Mouse (Mus musculus) heart, embryonic 15.5 days (tissue): ENCODE results near the gene 9530003J23Rik. TPM values are rescaled to one million over a fixed set of nuclear protein-coding genes. Genes with fewer than 3 reads are reported as not detected.
A peak's percentile ranks its signal among the peaks of the same experiment; 100 is the strongest.
"Not testable (repeated sequence)": the region's sequence is repeated elsewhere in the genome, so short reads cannot be mapped to it uniquely, and the experiment has no call there.

Source experiments
- ATAC-seq: fragments of 200-750 bp; cut with Nextera tagmentation; replicated peaks from 2 replicates; pipeline ENCODE4 v1.8.0; 2017; ENCODE audit warnings: low read depth, moderate TSS enrichment; ENCODE audit not compliant: insufficient number of reproducible peaks, insufficient read depth, low FRiP score
- H3K27ac ChIP-seq: fragments of 300-500 bp; sonication (generic); 2 replicates; pipeline ENCODE4 v1.5.1; 2015; ENCODE audit warnings: mild to moderate bottlenecking, inconsistent platforms
- H3K27me3 ChIP-seq: fragments of 300-500 bp; sonication (generic); 2 replicates; pipeline ENCODE4 v1.6.1; 2015; ENCODE audit warnings: inconsistent platforms
- H3K36me3 ChIP-seq: fragments of 300-500 bp; sonication (generic); 2 replicates; pipeline ENCODE4 v1.6.1; 2015; ENCODE audit warnings: mild to moderate bottlenecking, inconsistent platforms
- H3K4me1 ChIP-seq: fragments of 300-500 bp; sonication (generic); replicated peaks from 2 replicates; pipeline ENCODE4 v1.6.1; 2015; ENCODE audit warnings: inconsistent platforms
- H3K4me2 ChIP-seq: fragments of 300-500 bp; sonication (generic); 2 replicates; pipeline ENCODE4 v1.6.1; 2015; ENCODE audit warnings: inconsistent platforms, mild to moderate bottlenecking, moderate library complexity
- H3K4me3 ChIP-seq: fragments of 300-500 bp; sonication (generic); 2 replicates; pipeline ENCODE4 v1.5.1; 2015; ENCODE audit warnings: mild to moderate bottlenecking, inconsistent platforms
- H3K9ac ChIP-seq: fragments of 300-500 bp; sonication (generic); 2 replicates; pipeline ENCODE4 v1.6.1; 2015; ENCODE audit warnings: mild to moderate bottlenecking, inconsistent platforms
- H3K9me3 ChIP-seq: fragments of 300-500 bp; sonication (generic); replicated peaks from 2 replicates; pipeline ENCODE4 v1.6.1; 2016; ENCODE audit warnings: inconsistent platforms
- WGBS: fragments of 180-500 bp; shearing (Covaris S2); methylation state at CpG from one replicate; pipeline ENCODE4 v1.1.7; 2015; ENCODE audit warnings: mixed read lengths; 5-methylcytosine and 5-hydroxymethylcytosine counted together
- polyA plus RNA-seq: library from polyadenylated mRNA; unstranded; fragments of >200 nt; fragmentation: Nextera tagmentation; extraction: Ambion mirVana; gene quantifications from 2 replicates; pipeline ENCODE4 v1.2.1, GENCODE M21; 2015

The 9530003J23Rik gene
- polyA plus RNA-seq, 1 experiment from 2014 or later, result not detected

DNA sequence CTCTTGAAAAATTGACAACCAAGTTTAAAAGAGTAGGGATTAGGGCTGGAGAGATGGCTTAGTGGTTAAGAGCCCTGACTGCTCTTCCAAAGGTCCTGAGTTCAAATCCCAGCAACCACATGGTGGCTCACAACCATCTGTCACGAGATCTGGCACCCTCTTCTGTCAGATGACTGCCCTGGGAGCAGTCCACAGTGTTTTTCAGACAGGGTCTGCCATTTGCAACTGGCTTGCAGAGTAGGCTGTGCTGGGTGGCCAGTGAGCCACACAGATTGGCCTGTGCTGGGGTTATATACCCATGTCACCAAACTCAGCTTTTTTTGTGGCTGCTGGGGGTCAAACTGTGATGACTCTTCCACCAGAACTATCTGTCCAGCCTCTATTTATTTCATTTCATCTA lies 41.5 kb upstream of the 9530003J23Rik start:
- no peak overlapping the region for H3K9ac ChIP-seq
- no peak overlapping the region for H3K27ac ChIP-seq
- H3K36me3 ChIP-seq, result no peaks in the 10 kb centered on the region
- peaks cover 5% of the 10 kb centered on the region for H3K4me1 ChIP-seq
- H3K27me3 ChIP-seq, result no peaks in the 10 kb centered on the region
- H3K4me2 ChIP-seq, result no peak overlapping the region
- no peak for ATAC-seq
- H3K4me3 ChIP-seq, result no peak overlapping the region
- no peaks in the 10 kb centered on the region for H3K9me3 ChIP-seq
- 76% methylated on average over 1 of the region's 1 CpGs for WGBS

DNA sequence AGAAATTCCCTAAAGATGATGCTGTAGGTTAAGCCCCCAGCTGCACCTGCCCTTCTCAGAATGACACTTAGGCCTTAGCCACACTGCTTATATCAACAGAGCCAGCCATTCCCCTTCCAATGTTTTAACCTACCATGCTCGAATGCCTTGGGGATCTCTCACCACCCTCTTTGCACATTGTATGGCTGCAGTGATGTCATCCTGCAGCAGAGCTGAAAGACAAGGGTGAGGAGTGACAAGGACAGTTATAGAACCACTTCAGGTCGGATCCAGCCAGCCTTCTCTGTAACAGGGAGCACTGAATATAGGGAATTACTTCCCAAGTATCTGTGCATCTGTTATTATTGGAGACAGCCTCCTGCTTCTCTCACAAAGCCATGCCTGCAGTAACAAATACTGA lies 40.0 kb upstream of the 9530003J23Rik start:
- H3K9me3 ChIP-seq, ATAC-seq, H3K27me3 ChIP-seq, H3K36me3 ChIP-seq, H3K4me3 ChIP-seq, H3K4me1 ChIP-seq, H3K4me2 ChIP-seq, H3K9ac ChIP-seq: not testable (repeated sequence)
- 34% methylated on average over 2 of the region's 2 CpGs for WGBS
- H3K27ac ChIP-seq, result 0 out of 2 replicates have a peak overlapping the region, but pooled peaks have one; percentile 31

DNA sequence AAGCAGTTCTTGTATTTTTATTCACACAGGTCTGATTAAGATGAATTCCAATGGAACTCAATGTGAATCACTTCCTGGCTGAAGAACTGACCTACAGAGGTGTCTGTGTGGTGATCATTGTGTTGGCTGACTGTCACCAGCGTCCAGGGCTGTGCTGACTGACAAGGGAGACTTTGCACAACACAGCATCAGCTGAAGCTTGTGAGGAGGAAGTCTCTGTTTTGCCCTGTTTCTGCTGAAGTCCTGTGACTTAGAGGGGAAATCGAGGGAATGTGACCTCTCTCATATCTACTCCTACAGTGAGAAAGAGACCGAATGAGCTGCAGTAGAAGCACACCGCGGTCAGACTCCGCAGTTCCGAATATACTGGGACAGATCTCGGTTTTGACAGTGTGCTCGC lies 39.3 kb upstream of the 9530003J23Rik start:
- not testable (repeated sequence) for H3K36me3 ChIP-seq, H3K27ac ChIP-seq, H3K27me3 ChIP-seq, H3K4me1 ChIP-seq, ATAC-seq, H3K9ac ChIP-seq, H3K4me2 ChIP-seq, H3K4me3 ChIP-seq, H3K9me3 ChIP-seq
- 75% methylated on average over 9 of the region's 9 CpGs for WGBS

DNA sequence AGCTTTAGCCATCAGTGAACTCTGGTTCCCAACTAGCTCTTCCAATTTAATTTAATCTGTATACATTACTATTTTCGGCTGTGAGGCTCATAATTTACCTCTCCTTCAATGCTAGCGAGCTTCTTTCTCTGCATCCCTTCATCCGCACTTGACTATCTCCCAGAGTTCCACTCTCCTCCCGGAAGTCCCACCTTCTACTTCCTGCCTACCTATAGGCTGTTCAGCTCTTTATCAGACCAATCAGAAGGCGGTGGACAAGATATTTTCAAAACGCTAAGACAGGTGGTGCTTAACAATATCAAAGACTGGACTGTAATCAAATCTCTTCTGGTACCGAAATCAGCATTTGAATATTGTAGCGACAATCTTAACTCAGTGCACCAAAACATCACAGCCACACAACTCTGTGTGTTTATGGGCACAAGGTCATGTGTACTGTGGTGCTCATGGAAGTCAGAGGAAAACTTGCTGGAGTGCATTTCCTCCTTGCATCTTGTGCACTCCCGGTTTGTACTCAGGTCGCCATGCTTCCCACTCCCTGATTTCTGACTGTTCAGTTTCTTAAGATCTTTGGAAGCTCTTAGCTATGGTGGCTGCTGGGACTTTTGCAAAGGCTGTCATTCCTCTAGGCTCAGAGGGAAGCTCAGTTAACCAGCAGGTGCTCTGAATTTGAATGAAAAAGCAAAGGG lies 37.3 kb upstream of the 9530003J23Rik start:
- Histone ChIP-seq H3K9ac (no peak overlapping the region), H3K27ac (no peak overlapping the region), H3K36me3 (no peaks in the 10 kb centered on the region), H3K4me3 (no peak overlapping the region), H3K27me3 (no peaks in the 10 kb centered on the region), H3K9me3 (no peaks in the 10 kb centered on the region), H3K4me1 (no peaks in the 10 kb centered on the region), H3K4me2 (no peak overlapping the region)
- 76% methylated on average over 10 of the region's 10 CpGs for WGBS
- no peak for ATAC-seq

DNA sequence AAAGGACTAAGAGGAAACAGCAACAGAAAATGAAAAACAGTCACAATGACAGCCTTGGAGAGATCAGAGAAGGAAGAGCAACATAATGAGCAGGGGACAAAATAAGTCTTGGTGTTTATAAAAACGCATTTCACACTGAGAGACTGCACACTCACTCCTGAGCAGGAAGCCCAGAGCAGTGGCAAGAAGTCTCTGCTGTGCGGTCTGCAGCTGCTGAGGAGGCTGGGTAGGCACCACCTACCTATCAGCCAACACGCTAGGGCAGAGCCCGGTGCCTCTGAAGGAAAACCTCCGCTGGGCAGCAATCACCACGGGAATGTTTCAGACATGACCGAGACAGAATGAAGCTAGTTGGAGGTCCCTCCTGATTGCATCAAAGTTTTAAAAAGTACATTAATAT lies 36.1 kb upstream of the 9530003J23Rik start:
- H3K4me3 ChIP-seq, H3K9me3 ChIP-seq, H3K4me1 ChIP-seq, ATAC-seq, H3K36me3 ChIP-seq, H3K27ac ChIP-seq, H3K4me2 ChIP-seq, H3K27me3 ChIP-seq, H3K9ac ChIP-seq: not testable (repeated sequence)
- 76% methylated on average over 3 of the region's 7 CpGs for WGBS

DNA sequence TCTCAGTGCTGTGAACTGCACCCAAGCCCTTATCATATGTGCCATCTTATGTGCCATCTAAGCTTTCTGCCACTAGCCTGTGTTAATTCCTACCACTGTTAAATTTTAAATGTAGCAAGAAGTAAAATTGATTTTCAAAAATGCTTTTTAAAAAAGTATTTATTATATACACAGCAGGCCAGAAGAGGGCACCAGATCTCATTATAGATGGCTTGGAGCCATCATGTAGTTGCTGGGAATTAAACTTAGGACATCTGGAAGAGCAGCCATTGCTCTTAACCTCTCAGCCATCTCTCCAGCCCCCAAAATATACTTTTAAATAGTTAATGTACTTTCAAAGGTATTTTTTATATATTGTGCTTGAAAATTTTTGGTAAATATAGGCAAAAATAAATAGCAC lies 33.5 kb upstream of the 9530003J23Rik start:
- Histone ChIP-seq H3K36me3 (no peaks in the 10 kb centered on the region), H3K9ac (no peak overlapping the region), H3K4me3 (no peak overlapping the region), H3K27me3 (0 out of 2 replicates have a peak, but pooled peaks cover 3% of the 10 kb centered on the region), H3K9me3 (no peaks in the 10 kb centered on the region), H3K4me1 (no peaks in the 10 kb centered on the region), H3K4me2 (no peak overlapping the region), H3K27ac (no peak overlapping the region)
- ATAC-seq, result no peak

DNA sequence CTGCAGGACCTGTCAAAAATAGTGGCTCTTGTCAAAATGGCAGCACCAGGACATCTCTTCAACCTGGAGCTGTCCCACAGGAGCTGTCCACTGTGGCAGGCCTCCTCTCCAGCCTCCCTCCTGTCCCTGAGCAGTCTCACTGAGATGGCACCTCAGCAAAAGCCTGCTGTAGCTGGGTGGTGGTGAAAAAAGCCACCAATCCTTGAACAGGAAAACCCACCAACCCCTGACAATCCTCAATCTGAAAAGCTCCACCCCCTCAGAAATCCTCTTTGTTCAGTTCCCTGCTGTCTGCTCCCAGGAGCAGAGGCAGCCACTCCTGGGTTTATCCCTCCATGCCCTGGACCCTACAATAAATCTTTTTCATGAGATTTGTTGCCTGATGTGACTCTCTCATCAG lies 21.4 kb upstream of the 9530003J23Rik start:
- Histone ChIP-seq H3K4me1 (no peaks in the 10 kb centered on the region), H3K4me3 (no peak overlapping the region), H3K36me3 (no peaks in the 10 kb centered on the region), H3K9me3 (no peaks in the 10 kb centered on the region; the same call in 1 of the 2 replicates), H3K27me3 (no peaks in the 10 kb centered on the region), H3K9ac (no peak overlapping the region), H3K27ac (no peak overlapping the region), H3K4me2 (no peak overlapping the region)
- ATAC-seq, result no peak

DNA sequence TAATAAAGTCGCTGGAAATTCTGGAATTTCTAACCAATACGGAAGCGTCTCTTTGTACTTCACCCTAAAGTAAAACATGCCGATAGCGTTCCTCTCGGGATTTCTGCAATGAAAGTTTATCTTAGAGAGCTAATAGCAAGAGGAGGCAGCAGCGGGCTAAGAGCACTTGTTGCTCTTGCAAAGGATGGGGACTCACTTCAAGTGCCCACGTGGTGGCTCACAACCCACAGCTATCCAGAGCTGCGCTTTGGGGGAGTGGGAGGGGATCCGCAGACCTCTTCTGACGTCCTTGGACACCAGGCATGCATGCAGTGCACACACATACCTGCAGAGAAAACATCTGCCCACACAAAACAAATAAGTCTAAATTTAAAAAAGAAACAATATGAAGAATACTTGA lies 2.6 kb downstream of the 9530003J23Rik start:
- H3K27ac ChIP-seq, result no peak overlapping the region
- H3K9me3 ChIP-seq, result no peaks in the 10 kb centered on the region
- no peak overlapping the region for H3K4me3 ChIP-seq
- no peaks in the 10 kb centered on the region for H3K36me3 ChIP-seq
- no peaks in the 10 kb centered on the region for H3K27me3 ChIP-seq
- no peaks in the 10 kb centered on the region; the same call in 1 of the 2 replicates for H3K4me1 ChIP-seq
- H3K4me2 ChIP-seq, result peak overlapping the region; percentile 16; the same call in 1 of the 2 replicates
- no peak overlapping the region for H3K9ac ChIP-seq
- no peak for ATAC-seq
- 40% methylated on average over 11 of the region's 11 CpGs for WGBS

DNA sequence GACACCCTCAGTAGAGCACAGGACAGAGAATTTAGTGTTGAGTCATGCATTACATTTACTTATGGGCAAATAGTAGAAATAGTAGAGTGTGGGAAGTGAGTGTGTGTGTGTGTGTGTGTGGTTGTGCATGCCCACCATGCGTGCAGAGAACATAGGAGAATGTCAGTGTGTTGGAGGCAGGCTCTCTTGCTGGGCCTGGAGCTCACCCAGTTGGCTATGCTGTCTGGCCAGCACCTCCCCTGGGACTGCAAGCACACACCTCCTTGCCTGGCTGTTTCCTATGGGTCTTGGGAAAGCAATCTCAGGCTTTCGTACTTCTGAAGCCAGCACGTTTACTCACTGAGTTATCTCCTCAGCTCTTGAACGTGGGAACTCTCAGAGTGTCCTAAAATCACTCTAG lies 3.7 kb downstream of the 9530003J23Rik start:
- ATAC-seq, result no peak
- no peaks in the 10 kb centered on the region for H3K36me3 ChIP-seq

DNA sequence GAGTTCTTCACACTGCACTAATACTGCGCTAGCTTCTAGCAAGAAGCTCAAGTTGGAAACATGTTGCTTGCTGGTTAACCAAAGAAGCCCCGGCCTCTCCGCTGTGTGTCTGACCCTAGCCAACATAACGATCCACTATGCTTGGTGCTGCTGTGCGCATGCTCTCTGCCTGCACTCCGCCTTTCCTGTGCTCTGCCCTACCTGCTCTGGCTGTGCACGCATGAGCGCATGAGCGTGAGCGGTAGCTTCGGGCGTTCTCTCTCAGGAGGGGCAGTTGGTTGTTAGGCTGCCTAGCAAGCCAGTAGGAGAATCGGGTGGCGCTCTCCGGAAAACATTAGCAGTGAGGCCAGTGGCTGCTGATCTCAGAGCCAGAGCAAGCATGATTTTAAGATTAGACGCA lies 8.7 kb downstream of the 9530003J23Rik start:
- no peak for ATAC-seq
- WGBS, result 75% methylated on average over 16 of the region's 16 CpGs
- Histone ChIP-seq H3K9me3 (no peaks in the 10 kb centered on the region), H3K9ac (no peak overlapping the region), H3K27ac (no peak overlapping the region), H3K4me2 (peak overlapping the region; percentile 14), H3K27me3 (no peaks in the 10 kb centered on the region), H3K4me3 (no peak overlapping the region), H3K36me3 (no peaks in the 10 kb centered on the region), H3K4me1 (peaks cover 3% of the 10 kb centered on the region)

More for the DNA sequence above, 3.7 kb downstream of the 9530003J23Rik start:
- Histone ChIP-seq H3K4me1 (no peaks in the 10 kb centered on the region; the same call in 1 of the 2 replicates), H3K9me3 (no peaks in the 10 kb centered on the region), H3K9ac (no peak overlapping the region), H3K27ac (no peak overlapping the region), H3K4me2 (no peak overlapping the region), H3K4me3 (no peak overlapping the region), H3K27me3 (no peaks in the 10 kb centered on the region)
- WGBS, result 54% methylated on average over 4 of the region's 4 CpGs

DNA sequence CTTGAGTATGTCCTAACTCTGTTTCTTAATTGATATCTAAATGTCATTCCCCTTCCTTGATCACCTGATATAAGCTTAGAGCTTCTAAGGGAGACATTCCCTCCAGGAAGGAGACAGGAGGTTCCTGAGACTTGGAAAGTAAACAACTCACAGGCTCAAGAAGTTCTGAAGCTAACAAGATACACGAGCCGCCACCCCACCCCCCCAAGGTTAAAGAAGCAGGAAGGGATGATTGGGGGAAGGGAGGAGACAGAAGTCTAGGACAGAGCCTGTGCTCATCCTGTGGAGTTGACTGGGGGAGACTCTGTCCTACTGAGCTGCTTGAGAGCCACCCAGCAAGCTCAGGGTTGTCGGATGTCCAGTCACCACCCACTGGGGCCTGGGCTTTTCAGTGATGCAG lies 12.5 kb downstream of the 9530003J23Rik start:
- WGBS, result 78% methylated on average over 3 of the region's 3 CpGs
- no peak overlapping the region for H3K4me2 ChIP-seq
- no peaks in the 10 kb centered on the region for H3K27me3 ChIP-seq
- no peak overlapping the region for H3K27ac ChIP-seq
- no peak overlapping the region for H3K4me3 ChIP-seq
- no peak overlapping the region for H3K9ac ChIP-seq
- peaks cover 16% of the 10 kb centered on the region; the same call in 1 of the 2 replicates for H3K36me3 ChIP-seq
- no peaks in the 10 kb centered on the region for H3K9me3 ChIP-seq
- no peak for ATAC-seq
- H3K4me1 ChIP-seq, result peaks cover 18% of the 10 kb centered on the region

DNA sequence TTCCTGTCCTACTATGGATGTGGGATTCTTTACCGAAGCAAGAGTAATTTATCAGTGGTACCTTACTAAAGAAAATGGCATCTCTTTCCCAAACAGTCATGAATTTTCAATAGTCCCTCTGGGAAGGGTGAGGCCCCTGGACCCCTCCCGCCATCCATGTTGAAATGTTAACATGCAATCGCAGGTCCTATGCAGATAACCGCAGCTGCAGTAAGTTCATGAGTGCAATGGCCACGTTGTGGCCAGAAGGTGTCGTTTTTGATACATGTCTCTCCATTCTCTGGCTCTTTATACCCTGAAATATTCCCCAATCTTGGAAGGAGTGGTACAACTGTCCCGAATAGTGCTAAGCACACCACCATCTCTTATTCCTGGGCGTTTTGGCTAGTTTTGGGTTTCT lies 13.4 kb downstream of the 9530003J23Rik start:
- H3K4me3 ChIP-seq, result peak overlapping the region; percentile 84
- no peaks in the 10 kb centered on the region for H3K9me3 ChIP-seq
- no peak overlapping the region; the same call in 1 of the 2 replicates for H3K27ac ChIP-seq
- H3K4me2 ChIP-seq, result peak overlapping the region; percentile 89
- peaks cover 24% of the 10 kb centered on the region for H3K36me3 ChIP-seq
- H3K9ac ChIP-seq, result no peak overlapping the region
- H3K4me1 ChIP-seq, result peaks cover 18% of the 10 kb centered on the region
- no peak for ATAC-seq
- 50% methylated on average over 8 of the region's 8 CpGs for WGBS
- H3K27me3 ChIP-seq, result no peaks in the 10 kb centered on the region
